Mouse (Mus musculus) neural tube, embryonic 11.5 days (tissue): ENCODE measurements around the gene Ddt. TPM values are rescaled to one million over a fixed set of nuclear protein-coding genes. Genes with fewer than 3 reads are reported as not detected.
A peak's percentile ranks its signal among the peaks of the same experiment; 100 is the strongest.

ENCODE experiments used
- ATAC-seq: fragments of 200-750 bp; cut with Nextera tagmentation; 2 replicates; pipeline ENCODE4 v1.8.0; 2017; ENCODE audit warnings: moderate number of reproducible peaks, mild to moderate bottlenecking, moderate TSS enrichment, moderate library complexity; ENCODE audit not compliant: insufficient read depth, low FRiP score, low TSS enrichment
- DNase-seq: peaks from one replicate; pipeline ENCODE4 v3.0.0-alpha.2; 2015; ENCODE audit warnings: low spot score
- H3K27ac ChIP-seq: fragments of 300-500 bp; sonication (generic); 2 replicates; pipeline ENCODE4 v1.5.1; 2014; ENCODE audit warnings: low read depth, mild to moderate bottlenecking, low read length
- H3K27me3 ChIP-seq: fragments of 300-500 bp; sonication (generic); 2 replicates; pipeline ENCODE4 v1.6.1; 2014; ENCODE audit warnings: mild to moderate bottlenecking, low read length, mixed read lengths; ENCODE audit not compliant: control insufficient read depth, insufficient read depth
- H3K36me3 ChIP-seq: fragments of 300-500 bp; sonication (generic); 2 replicates; pipeline ENCODE4 v1.6.1; 2014; ENCODE audit warnings: mild to moderate bottlenecking, low read length, moderate library complexity, mixed read lengths; ENCODE audit not compliant: control insufficient read depth, insufficient read depth
- H3K4me1 ChIP-seq: fragments of 300-500 bp; sonication (generic); 2 replicates; pipeline ENCODE4 v1.6.1; 2014; ENCODE audit warnings: low read length, mixed read lengths; ENCODE audit not compliant: control insufficient read depth, insufficient read depth
- H3K4me2 ChIP-seq: fragments of 300-500 bp; sonication (generic); 2 replicates; pipeline ENCODE4 v1.6.1; 2014; ENCODE audit warnings: low read depth, mild to moderate bottlenecking, moderate library complexity
- H3K4me3 ChIP-seq: fragments of 300-500 bp; sonication (generic); 2 replicates; pipeline ENCODE4 v1.5.1; 2014; ENCODE audit warnings: low read depth, low read length
- H3K9ac ChIP-seq: fragments of 300-500 bp; sonication (generic); 2 replicates; pipeline ENCODE4 v1.6.1; 2014; ENCODE audit warnings: mild to moderate bottlenecking, low read length
- H3K9me3 ChIP-seq: fragments of 300-500 bp; sonication (generic); 2 replicates; pipeline ENCODE4 v1.6.1; 2016; ENCODE audit warnings: low read length; ENCODE audit not compliant: control insufficient read depth
- WGBS: fragments of 180-500 bp; shearing (Covaris S2); extraction: QIAGEN DNeasy Blood & Tissue Kit; methylation state at CpG from one replicate; pipeline ENCODE4 v1.1.7; 2014; 5-methylcytosine and 5-hydroxymethylcytosine counted together
- polyA plus RNA-seq: library from polyadenylated mRNA; unstranded; fragments of >200 nt; fragmentation: Nextera tagmentation; extraction: Ambion mirVana; gene quantifications from 2 replicates; pipeline ENCODE4 v1.2.1, GENCODE M21; 2014

Ddt gene
- polyA plus RNA-seq, 1 experiment from 2014 or later: 93.0 TPM

GRCm38 (mm10) chr10:75794880-75795279 lies 21.7 kb upstream of the Ddt start:
- Histone ChIP-seq H3K4me1 (peaks cover 5% of the 10 kb centered on the region), H3K9me3 (no peaks in the 10 kb centered on the region), H3K4me2 (no peak overlapping the region), H3K9ac (no peak overlapping the region), H3K36me3 (no peaks in the 10 kb centered on the region), H3K27ac (no peak overlapping the region), H3K4me3 (no peak overlapping the region), H3K27me3 (no peaks in the 10 kb centered on the region)
- no peak for ATAC-seq
- WGBS: 40% methylated on average over 3 of the region's 3 CpGs
- no peak for DNase-seq

GRCm38 (mm10) chr10:75790773-75791172 lies 17.6 kb upstream of the Ddt start:
- no peak overlapping the region for H3K27ac ChIP-seq
- 25% methylated on average over 7 of the region's 7 CpGs for WGBS
- 0 out of 2 replicates have a peak, but pooled peaks cover 2% of the 10 kb centered on the region for H3K4me1 ChIP-seq
- no peak overlapping the region for H3K4me2 ChIP-seq
- no peaks in the 10 kb centered on the region for H3K27me3 ChIP-seq
- H3K9ac ChIP-seq: no peak overlapping the region
- no peak for ATAC-seq
- H3K4me3 ChIP-seq: no peak overlapping the region
- H3K9me3 ChIP-seq: no peaks in the 10 kb centered on the region
- no peaks in the 10 kb centered on the region for H3K36me3 ChIP-seq
- no peak for DNase-seq

GRCm38 (mm10) chr10:75789841-75790240 lies 16.6 kb upstream of the Ddt start:
- WGBS: 89% methylated on average over 5 of the region's 5 CpGs
- DNase-seq (no peak), ATAC-seq (no peak)

GRCm38 (mm10) chr10:75789081-75789735 lies 16.0 kb upstream of the Ddt start:
- no peaks in the 10 kb centered on the region for H3K27me3 ChIP-seq
- no peak for ATAC-seq
- DNase-seq: no peak
- H3K4me2 ChIP-seq: no peak overlapping the region
- H3K4me3 ChIP-seq: no peak overlapping the region
- WGBS: 80% methylated on average over 6 of the region's 6 CpGs
- no peak overlapping the region for H3K27ac ChIP-seq
- H3K9me3 ChIP-seq: no peaks in the 10 kb centered on the region
- no peak overlapping the region for H3K9ac ChIP-seq
- H3K36me3 ChIP-seq: no peaks in the 10 kb centered on the region
- H3K4me1 ChIP-seq: no peaks in the 10 kb centered on the region

More at GRCm38 (mm10) chr10:75789841-75790240, 16.6 kb upstream of the Ddt start:
- no peak overlapping the region for H3K27ac ChIP-seq
- H3K36me3 ChIP-seq: no peaks in the 10 kb centered on the region
- no peaks in the 10 kb centered on the region for H3K9me3 ChIP-seq
- H3K27me3 ChIP-seq: no peaks in the 10 kb centered on the region
- H3K4me3 ChIP-seq: no peak overlapping the region
- no peak overlapping the region for H3K4me2 ChIP-seq
- no peak overlapping the region for H3K9ac ChIP-seq
- 0 out of 2 replicates have a peak, but pooled peaks cover 2% of the 10 kb centered on the region for H3K4me1 ChIP-seq

GRCm38 (mm10) chr10:75788277-75788676 lies 15.1 kb upstream of the Ddt start:
- no peaks in the 10 kb centered on the region for H3K36me3 ChIP-seq

GRCm38 (mm10) chr10:75785442-75785841 lies 12.2 kb upstream of the Ddt start:
- H3K36me3 ChIP-seq: no peaks in the 10 kb centered on the region
- 80% methylated on average over 1 of the region's 1 CpGs for WGBS
- H3K4me1 ChIP-seq: peaks cover 4% of the 10 kb centered on the region; the same call in 1 of the 2 replicates
- DNase-seq: no peak
- no peaks in the 10 kb centered on the region for H3K9me3 ChIP-seq
- ATAC-seq: no peak
- H3K9ac ChIP-seq: no peak overlapping the region
- H3K4me2 ChIP-seq: no peak overlapping the region
- no peak overlapping the region for H3K27ac ChIP-seq
- H3K4me3 ChIP-seq: no peak overlapping the region
- H3K27me3 ChIP-seq: peaks cover 10% of the 10 kb centered on the region

More at GRCm38 (mm10) chr10:75788277-75788676, 15.1 kb upstream of the Ddt start:
- no peak overlapping the region for H3K4me2 ChIP-seq
- no peaks in the 10 kb centered on the region for H3K4me1 ChIP-seq
- H3K9ac ChIP-seq: no peak overlapping the region
- no peak overlapping the region for H3K27ac ChIP-seq
- 92% methylated on average over 8 of the region's 8 CpGs for WGBS
- no peak overlapping the region for H3K4me3 ChIP-seq
- no peaks in the 10 kb centered on the region for H3K9me3 ChIP-seq
- DNase-seq (no peak), ATAC-seq (no peak)
- no peaks in the 10 kb centered on the region for H3K27me3 ChIP-seq

GRCm38 (mm10) chr10:75780769-75781578 lies 7.8 kb upstream of the Ddt start, which contains the start of the genes Gm20441 and Gstt3:
TSS of gene Gm20441 (minus strand) at chr10:75780954.
TSS of gene Gstt3 (minus strand) at chr10:75781414.
- Histone ChIP-seq H3K4me3 (peak within 1 kb of the TSS; percentile 38), H3K4me2 (peak within 1 kb of the TSS; percentile 72), H3K9ac (peak within 1 kb of the TSS; percentile 18; the same call in 1 of the 2 replicates), H3K4me1 (peaks cover 4% of the 10 kb centered on the region; the same call in 1 of the 2 replicates), H3K36me3 (no peaks in the 10 kb centered on the region), H3K27me3 (peaks cover 23% of the 10 kb centered on the region), H3K9me3 (no peaks in the 10 kb centered on the region), H3K27ac (no peak within 1 kb of the TSS)
- ATAC-seq (peak; percentile 45; the same call in 1 of the 2 replicates), DNase-seq (peak; percentile 46)
- under 1% methylated on average over 28 of the region's 28 CpGs for WGBS

- Histone ChIP-seq H3K4me1 (peaks cover 4% of the 10 kb centered on the region; the same call in 1 of the 2 replicates), H3K27ac (no peak overlapping the region), H3K36me3 (no peaks in the 10 kb centered on the region), H3K27me3 (peaks cover 23% of the 10 kb centered on the region), H3K9me3 (no peaks in the 10 kb centered on the region), H3K4me3 (no peak overlapping the region), H3K4me2 (no peak overlapping the region), H3K9ac (no peak overlapping the region)
- ATAC-seq (no peak), DNase-seq (no peak)
- 36% methylated on average over 15 of the region's 15 CpGs for WGBS
These were observed 6.3 kb upstream of the Ddt start for GRCm38 (mm10) chr10:75779206-75780174.
